Mouse (Mus musculus) brain, embryonic 14.5 days (tissue): ENCODE data around the gene Phlda1.
A peak's percentile ranks its signal among the peaks of the same experiment; 100 is the strongest.

Experiments
- CTCF ChIP-seq: fragments of 200-500 bp; IDR thresholded peaks from 2 replicates; pipeline ENCODE4 v1.5.1; 2012; ENCODE audit warnings: inconsistent platforms, mild to moderate bottlenecking, moderate library complexity, borderline replicate concordance; ENCODE audit not compliant: insufficient read depth, insufficient read length; ENCODE audit errors: extremely low read depth
- POLR2A ChIP-seq: fragments of 200-500 bp; IDR thresholded peaks from 2 replicates; pipeline ENCODE4 v1.6.1; 2012; ENCODE audit warnings: mild to moderate bottlenecking, inconsistent platforms, borderline replicate concordance; ENCODE audit not compliant: poor library complexity, insufficient read depth, insufficient read length, severe bottlenecking; ENCODE audit errors: extremely low read depth

DNA sequence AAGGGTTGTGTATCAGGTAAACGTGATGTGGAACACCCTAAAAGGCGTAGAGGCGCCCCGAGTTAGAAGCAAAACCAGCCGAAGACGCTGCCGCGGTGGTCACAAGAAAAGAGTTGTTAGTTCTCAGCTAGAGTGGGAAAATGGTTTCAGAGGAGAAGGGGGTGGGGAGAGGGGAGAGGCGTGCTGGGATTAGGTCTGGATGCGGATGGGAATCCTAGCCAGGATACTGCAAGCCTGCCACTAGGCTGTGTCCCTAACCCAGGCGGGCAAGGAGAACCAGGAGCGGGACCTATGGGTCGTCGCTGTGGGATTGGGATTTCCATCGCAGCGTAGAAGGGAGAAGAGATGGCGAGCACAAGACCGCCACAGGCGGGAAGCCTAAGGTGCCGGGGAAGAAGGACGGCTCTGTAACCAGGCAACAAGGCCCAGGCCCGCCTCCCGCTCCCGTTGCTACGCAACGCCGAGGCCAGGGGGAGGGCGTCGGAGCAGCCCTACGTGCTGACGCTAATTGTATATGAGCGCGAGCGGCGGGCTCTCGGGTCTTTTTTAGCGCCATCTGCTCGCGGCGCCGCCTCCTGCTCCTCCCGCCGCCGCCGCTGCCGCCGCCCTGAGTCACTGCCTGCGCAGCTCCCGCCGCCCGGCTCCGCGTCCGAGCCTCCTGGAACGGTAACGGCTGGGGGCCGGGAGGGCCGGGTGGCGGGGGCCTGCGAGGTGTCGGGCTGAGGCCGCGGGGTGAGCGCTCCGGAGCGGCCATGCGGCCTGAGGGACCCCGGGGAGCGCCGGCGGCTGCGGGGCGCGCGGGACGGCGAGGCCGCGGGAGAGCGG is 33.2 kb upstream of the Phlda1 start, which contains the start of gene Nap1l1:
- TF ChIP-seq POLR2A (peak; percentile 74), CTCF (no peak)
